Mouse (Mus musculus) forebrain, embryonic 14.5 days (tissue): Measurements from ENCODE around the gene Dars2. TPM values are rescaled to one million over a fixed set of nuclear protein-coding genes. Genes with fewer than 3 reads are reported as not detected.

Source experiments
- ATAC-seq: fragments of 200-750 bp; cut with Nextera tagmentation; 2 replicates; pipeline ENCODE4 v1.8.0; 2017; ENCODE audit warnings: mild to moderate bottlenecking, moderate library complexity
- DNase-seq: peaks from one replicate; pipeline ENCODE4 v3.0.0-alpha.2; 2015; ENCODE audit warnings: low spot score
- H3K27ac ChIP-seq: fragments of 300-500 bp; sonication (generic); 2 replicates; pipeline ENCODE4 v1.5.1; 2014; ENCODE audit warnings: low read depth, mild to moderate bottlenecking, control low read depth, low read length, moderate library complexity
- H3K27me3 ChIP-seq: fragments of 300-500 bp; sonication (generic); replicated peaks from 2 replicates; pipeline ENCODE4 v1.6.1; 2014; ENCODE audit warnings: low read length, control low read depth, mixed read lengths; ENCODE audit not compliant: control insufficient read depth, insufficient read depth
- H3K36me3 ChIP-seq: fragments of 300-500 bp; sonication (generic); 2 replicates; pipeline ENCODE4 v1.6.1; 2014; ENCODE audit warnings: low read length, control low read depth; ENCODE audit not compliant: control insufficient read depth, insufficient read depth
- H3K4me1 ChIP-seq: fragments of 300-500 bp; sonication (generic); 2 replicates; pipeline ENCODE4 v1.6.1; 2014; ENCODE audit warnings: antibody characterized with exemption, low read length, control low read depth; ENCODE audit not compliant: control insufficient read depth, insufficient read depth
- H3K4me2 ChIP-seq: fragments of 300-500 bp; sonication (generic); 2 replicates; pipeline ENCODE4 v1.6.1; 2014; ENCODE audit warnings: mild to moderate bottlenecking, control low read depth, low read length
- H3K4me3 ChIP-seq: fragments of 300-500 bp; sonication (generic); 2 replicates; pipeline ENCODE4 v1.5.1; 2014; ENCODE audit warnings: low read depth, low read length, control low read depth
- H3K9ac ChIP-seq: fragments of 300-500 bp; sonication (generic); 2 replicates; pipeline ENCODE4 v1.6.1; 2014; ENCODE audit warnings: mild to moderate bottlenecking, low read length, control low read depth, moderate library complexity
- H3K9me3 ChIP-seq: fragments of 300-500 bp; sonication (generic); replicated peaks from 2 replicates; pipeline ENCODE4 v1.6.1; 2016; ENCODE audit warnings: low read length, control low read depth, mixed read lengths; ENCODE audit not compliant: control insufficient read depth
- WGBS: fragments of 180-500 bp; shearing (Covaris S2); extraction: QIAGEN DNeasy Blood & Tissue Kit; methylation state at CpG from one replicate; pipeline ENCODE4 v1.1.7; 2014; 5-methylcytosine and 5-hydroxymethylcytosine counted together
- polyA plus RNA-seq: library from polyadenylated mRNA; unstranded; fragments of >200 nt; fragmentation: Nextera tagmentation; extraction: Ambion mirVana; gene quantifications from 2 replicates; pipeline ENCODE4 v1.2.1, GENCODE M21; 2014

The Dars2 gene
- polyA plus RNA-seq, 1 experiment from 2014 or later = 41.3 TPM

DNA sequence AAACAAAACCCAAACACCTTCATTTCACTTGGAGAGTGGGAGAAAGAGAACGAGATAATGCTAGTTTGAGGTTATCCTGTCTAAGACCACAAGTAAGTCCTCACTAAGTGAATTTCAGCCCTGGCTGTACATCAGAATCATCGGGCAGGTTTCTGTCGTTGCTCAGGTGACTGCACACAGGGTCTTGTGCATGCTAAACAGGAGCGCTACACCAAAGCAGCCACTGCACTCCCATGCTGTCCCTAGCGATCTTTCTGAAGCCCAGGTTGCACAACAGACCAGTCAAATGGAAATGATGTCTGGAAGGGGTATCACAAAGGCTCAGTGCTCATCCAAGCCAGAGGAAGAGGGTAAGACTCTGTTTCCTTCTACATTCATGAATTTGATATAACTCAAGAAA lies 64.0 kb downstream of the Dars2 start:
- 79% methylated on average over 5 of the region's 5 CpGs for WGBS

DNA sequence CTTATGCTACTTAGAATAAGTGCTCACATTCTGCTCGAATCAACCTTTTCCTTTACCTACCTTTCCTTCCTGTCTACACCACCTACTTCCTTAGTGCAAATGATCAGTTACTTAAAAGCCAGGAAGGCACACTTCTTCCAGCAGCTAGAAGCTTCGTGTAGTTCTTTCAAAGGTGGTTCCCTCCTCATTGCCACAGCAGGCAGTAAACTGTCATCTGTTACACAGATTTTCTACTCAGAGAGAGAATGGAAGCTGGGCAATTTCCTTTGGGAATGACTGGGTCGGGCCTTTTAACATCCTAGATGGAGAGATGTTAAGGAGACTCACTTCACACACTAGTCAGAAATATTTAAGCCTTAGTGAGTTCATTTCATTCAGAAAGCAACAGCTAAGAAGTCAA lies 64.9 kb downstream of the Dars2 start:
- ATAC-seq (no peak), DNase-seq (no peak)
- H3K4me3 ChIP-seq = no peak overlapping the region
- 84% methylated on average over 3 of the region's 3 CpGs for WGBS
- no peaks in the 10 kb centered on the region for H3K9me3 ChIP-seq
- peaks cover 15% of the 10 kb centered on the region for H3K36me3 ChIP-seq
- no peaks in the 10 kb centered on the region for H3K27me3 ChIP-seq
- H3K9ac ChIP-seq = no peak overlapping the region
- H3K4me2 ChIP-seq = no peak overlapping the region
- no peak overlapping the region for H3K27ac ChIP-seq
- no peaks in the 10 kb centered on the region for H3K4me1 ChIP-seq

More for the DNA sequence above, 64.0 kb downstream of the Dars2 start:
- Histone ChIP-seq H3K9me3 (no peaks in the 10 kb centered on the region), H3K27me3 (no peaks in the 10 kb centered on the region), H3K36me3 (peaks cover 16% of the 10 kb centered on the region), H3K9ac (no peak overlapping the region), H3K27ac (no peak overlapping the region), H3K4me2 (no peak overlapping the region), H3K4me3 (no peak overlapping the region), H3K4me1 (no peaks in the 10 kb centered on the region)
- no peak for DNase-seq
- no peak for ATAC-seq

DNA sequence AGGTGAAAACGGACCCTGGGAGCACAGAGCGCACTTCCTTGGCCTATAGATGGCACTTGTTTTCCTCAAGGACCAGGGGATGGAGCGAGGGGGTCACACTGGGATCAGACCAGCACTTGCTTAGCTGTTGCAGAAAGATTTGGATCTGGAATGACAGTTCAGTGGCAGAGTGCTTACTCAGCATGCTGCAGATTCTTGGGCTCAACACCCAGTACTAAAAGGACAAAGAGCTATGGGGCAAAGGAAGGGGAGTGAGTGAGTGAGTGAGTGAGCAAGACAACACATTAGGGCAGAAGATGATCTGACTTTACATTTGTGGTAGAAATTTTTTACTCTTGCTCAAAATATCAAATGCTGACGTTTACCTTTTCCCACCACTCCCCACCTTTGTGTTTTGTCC lies 65.5 kb downstream of the Dars2 start:
- H3K27me3 ChIP-seq = no peaks in the 10 kb centered on the region
- no peak for ATAC-seq
- H3K9me3 ChIP-seq = no peaks in the 10 kb centered on the region
- no peak for DNase-seq
- H3K4me1 ChIP-seq = no peaks in the 10 kb centered on the region
- no peak overlapping the region for H3K4me3 ChIP-seq
- no peak overlapping the region for H3K9ac ChIP-seq
- peaks cover 15% of the 10 kb centered on the region for H3K36me3 ChIP-seq
- 68% methylated on average over 4 of the region's 4 CpGs for WGBS
- H3K27ac ChIP-seq = no peak overlapping the region
- H3K4me2 ChIP-seq = no peak overlapping the region

DNA sequence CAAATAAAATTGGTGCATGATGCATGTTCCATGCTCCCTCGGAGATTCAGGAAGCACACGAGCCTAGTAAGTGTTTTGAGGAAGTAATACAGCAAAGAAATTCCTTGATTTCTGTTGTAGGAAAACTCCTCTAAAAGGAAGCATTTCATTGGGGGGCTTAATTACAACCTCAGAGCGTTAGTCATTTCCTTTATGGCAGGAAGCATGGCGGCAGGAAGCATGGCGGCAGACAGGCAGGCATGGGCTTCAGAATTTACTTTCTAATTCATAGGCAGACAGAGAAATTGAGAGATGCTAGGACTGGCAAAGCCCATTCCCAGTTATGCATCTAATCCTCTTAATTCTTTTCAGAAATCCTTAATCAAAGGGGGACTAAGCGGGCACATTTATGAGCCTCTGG lies 76.6 kb downstream of the Dars2 start:
- WGBS = 86% methylated on average over 6 of the region's 6 CpGs
- no peak for ATAC-seq
- Histone ChIP-seq H3K4me1 (no peaks in the 10 kb centered on the region), H3K9ac (no peak overlapping the region), H3K27me3 (no peaks in the 10 kb centered on the region), H3K27ac (no peak overlapping the region), H3K4me3 (no peak overlapping the region), H3K9me3 (no peaks in the 10 kb centered on the region), H3K4me2 (no peak overlapping the region), H3K36me3 (no peaks in the 10 kb centered on the region)
- DNase-seq = no peak

Other genes starting within 250 kb of the Dars2 start
- gene Rc3h1, start 164.2 kb downstream of the Dars2 start, polyA plus RNA-seq = 7.1 and 10.4 TPM in 2 replicates
- 1.1 and 1.9 TPM in 2 replicates for gene Serpinc1, start 92.1 kb downstream of the Dars2 start, polyA plus RNA-seq
- gene Zbtb37, start 35.8 kb downstream of the Dars2 start, polyA plus RNA-seq = 10.5 and 17.8 TPM in 2 replicates
- gene Cenpl, start 55 bp upstream of the Dars2 start, polyA plus RNA-seq = 22.7 and 27.5 TPM in 2 replicates
- gene Klhl20, start 60.9 kb upstream of the Dars2 start, polyA plus RNA-seq = 17.2 and 17.7 TPM in 2 replicates
- 22.7 and 27.0 TPM in 2 replicates for gene Ankrd45, start 72.0 kb upstream of the Dars2 start, polyA plus RNA-seq
- not detected in 2 replicates for gene Tex50, start 88.7 kb upstream of the Dars2 start, polyA plus RNA-seq
- 256 and 281 TPM in 2 replicates for gene Prdx6, start 180.6 kb upstream of the Dars2 start, polyA plus RNA-seq